Mouse (Mus musculus) liver, embryonic 14.5 days (tissue): ENCODE results near the gene Tkt.

Experiments used
- CTCF ChIP-seq: IDR thresholded peaks from 2 replicates; pipeline ENCODE4 v1.5.1; 2016; ENCODE audit warnings: antibody characterized with exemption, low read depth, control low read depth
- EP300 ChIP-seq: IDR thresholded peaks from 2 replicates; pipeline ENCODE4 v1.6.1; 2016; ENCODE audit warnings: antibody characterized with exemption, low read depth

DNA sequence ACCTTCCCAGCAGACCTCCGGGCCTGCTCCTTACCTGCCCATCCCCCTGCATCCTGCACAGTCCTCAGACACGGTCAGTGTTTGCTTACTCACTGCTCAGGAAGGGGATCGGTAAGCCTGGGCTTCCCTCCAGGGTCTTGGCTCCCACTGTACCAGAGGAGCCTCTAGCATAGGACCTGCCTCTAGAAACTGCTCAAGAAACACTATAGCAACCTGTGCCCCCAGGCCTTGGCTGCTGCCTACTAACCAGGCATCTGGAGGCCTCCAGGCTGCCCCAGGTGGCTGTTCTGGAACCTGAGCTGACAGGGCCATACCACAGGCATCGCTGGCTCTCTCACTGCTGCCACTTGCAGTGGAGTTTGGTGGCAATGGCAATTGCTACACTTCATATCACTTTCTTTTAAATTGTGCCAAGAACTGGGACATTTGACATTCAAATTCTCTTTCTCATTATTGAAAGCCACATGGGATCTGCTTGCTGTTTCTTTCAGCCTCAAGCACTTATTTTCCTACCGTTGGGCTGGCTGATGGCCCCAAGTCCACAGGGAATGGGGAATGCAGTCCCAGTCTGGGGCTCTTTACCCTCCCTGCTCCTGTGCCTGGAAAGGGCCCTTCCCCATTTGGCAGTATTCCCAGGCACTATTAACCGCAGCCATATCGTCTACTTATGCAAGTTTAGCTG, 38.8 kb downstream of the Tkt start:
- TF ChIP-seq CTCF = no peak; the same call in 1 of the 2 replicates
- no peak for TF ChIP-seq EP300
